Mouse (Mus musculus) MEL (cell line): ENCODE measurements around the gene Fam133b. TPM values are rescaled to one million over a fixed set of nuclear protein-coding genes. Genes with fewer than 3 reads are reported as not detected.

Source experiments
- DNase-seq: peaks from one replicate; pipeline ENCODE4 v3.0.0; 2011; ENCODE audit warnings: low read depth, low spot score
- H3K27ac ChIP-seq: 2 replicates; pipeline ENCODE4 v1.5.1; 2012; ENCODE audit warnings: low read depth, mild to moderate bottlenecking, control low read depth, low read length, moderate library complexity; ENCODE audit not compliant: control insufficient read depth
- H3K27me3 ChIP-seq, 2 experiments: fragments of 150-350 bp in 1 of 2; sonication (generic) in 1 of 2; 2 replicates each; pipeline ENCODE4 v1.6.1; 2012; ENCODE audit warnings: low read length in 2 of 2, mild to moderate bottlenecking in 2 of 2, improper control_type of control experiment in 1 of 2, moderate library complexity in 1 of 2; ENCODE audit not compliant: insufficient read depth in 2 of 2, control insufficient read depth in 1 of 2
- H3K36me3 ChIP-seq, 2 experiments: 2 replicates each; pipeline ENCODE4 v1.6.1; 2012 to 2014; ENCODE audit warnings: low read length in 2 of 2, improper control_type of control experiment in 1 of 2, inconsistent platforms in 1 of 2, mild to moderate bottlenecking in 1 of 2; ENCODE audit not compliant: insufficient read depth in 2 of 2, control insufficient read depth in 1 of 2
- H3K4me1 ChIP-seq, 2 experiments: fragments of 150-350 bp in 1 of 2; sonication (generic) in 1 of 2; 2 replicates each; pipeline ENCODE4 v1.6.1; 2012; ENCODE audit warnings: low read length in 2 of 2, improper control_type of control experiment in 1 of 2, mild to moderate bottlenecking in 1 of 2; ENCODE audit not compliant: insufficient read depth in 2 of 2, control insufficient read depth in 1 of 2
- H3K4me3 ChIP-seq, 2 experiments: fragments of 150-350 bp in 1 of 2; sonication (generic) in 1 of 2; 2 replicates each; pipeline ENCODE4 v1.5.1; 2012; ENCODE audit warnings: low read depth in 2 of 2, low read length in 2 of 2, mild to moderate bottlenecking in 2 of 2, moderate library complexity in 2 of 2, control low read depth in 1 of 2, improper control_type of control experiment in 1 of 2; ENCODE audit not compliant: control insufficient read depth in 1 of 2, insufficient read depth in 1 of 2
- H3K79me2 ChIP-seq: 2 replicates; pipeline ENCODE4 v1.6.1; 2012; ENCODE audit warnings: mild to moderate bottlenecking, low read length, moderate library complexity; ENCODE audit not compliant: control insufficient read depth, poor library complexity, insufficient read depth
- H3K9ac ChIP-seq: 2 replicates; pipeline ENCODE4 v1.6.1; 2012; ENCODE audit warnings: low read depth, mild to moderate bottlenecking, control low read depth, low read length, moderate library complexity; ENCODE audit not compliant: control insufficient read depth, poor library complexity, severe bottlenecking
- H3K9me3 ChIP-seq: fragments of 150-350 bp; sonication (generic); replicated peaks from 2 replicates; pipeline ENCODE4 v1.6.1; 2012; ENCODE audit warnings: mild to moderate bottlenecking, low read length, improper control_type of control experiment, moderate library complexity; ENCODE audit not compliant: insufficient read depth
- BHLHE40 ChIP-seq: IDR thresholded peaks from 2 replicates; pipeline ENCODE4 v1.6.1; 2012; ENCODE audit warnings: low read depth, mild to moderate bottlenecking, inconsistent platforms, low read length, improper control_type of control experiment, borderline replicate concordance
- CHD1 ChIP-seq: IDR thresholded peaks from 2 replicates; pipeline ENCODE4 v1.6.1; 2012; ENCODE audit warnings: low read depth, mild to moderate bottlenecking, inconsistent platforms, low read length, improper control_type of control experiment
- ELF1 ChIP-seq: IDR thresholded peaks from 2 replicates; pipeline ENCODE4 v1.6.1; 2014; ENCODE audit warnings: low read depth, mild to moderate bottlenecking, inconsistent platforms, low read length, improper control_type of control experiment, moderate library complexity
- EP300 ChIP-seq, 2 experiments: IDR thresholded peaks; 2 replicates each; pipeline ENCODE4 v1.6.1; 2011; ENCODE audit warnings: improper control_type of control experiment in 2 of 2, low read length in 2 of 2, low read depth in 1 of 2, mild to moderate bottlenecking in 1 of 2
- ETS1 ChIP-seq: IDR thresholded peaks from 2 replicates; pipeline ENCODE4 v1.6.1; 2012; ENCODE audit warnings: low read depth, mild to moderate bottlenecking, inconsistent platforms, low read length, improper control_type of control experiment, moderate library complexity
- GABPA ChIP-seq: IDR thresholded peaks from 2 replicates; pipeline ENCODE4 v1.6.1; 2012; ENCODE audit warnings: low read depth, mild to moderate bottlenecking, inconsistent platforms, low read length, improper control_type of control experiment, moderate library complexity
- GATA1 ChIP-seq: IDR thresholded peaks from 2 replicates; pipeline ENCODE4 v1.6.1; 2011; ENCODE audit warnings: low read depth, low read length, improper control_type of control experiment
- HCFC1 ChIP-seq: IDR thresholded peaks from 2 replicates; pipeline ENCODE4 v1.6.1; 2012; ENCODE audit warnings: low read depth, mild to moderate bottlenecking, inconsistent platforms, low read length, improper control_type of control experiment, moderate library complexity
- KAT2A ChIP-seq: conservative IDR thresholded peaks from 2 replicates; pipeline ENCODE4 v1.6.1; 2012; ENCODE audit warnings: low read depth, low read length, improper control_type of control experiment, inconsistent platforms
- MAFK ChIP-seq: IDR thresholded peaks from 2 replicates; pipeline ENCODE4 v1.6.1; 2011; ENCODE audit warnings: low read depth, mild to moderate bottlenecking, low read length, improper control_type of control experiment, borderline replicate concordance
- MAX ChIP-seq: IDR thresholded peaks from 2 replicates; pipeline ENCODE4 v1.6.1; 2011; ENCODE audit warnings: low read length, improper control_type of control experiment
- MXI1 ChIP-seq: IDR thresholded peaks from 2 replicates; pipeline ENCODE4 v1.6.1; 2011; ENCODE audit warnings: mild to moderate bottlenecking, low read depth, low read length, improper control_type of control experiment
- MYC ChIP-seq: IDR thresholded peaks from 2 replicates; pipeline ENCODE4 v1.6.1; 2011; ENCODE audit warnings: low read depth, mild to moderate bottlenecking, low read length, improper control_type of control experiment, moderate library complexity
- NRF1 ChIP-seq: IDR thresholded peaks from 2 replicates; pipeline ENCODE4 v1.6.1; 2014; ENCODE audit warnings: low read depth, mild to moderate bottlenecking, inconsistent platforms, low read length, improper control_type of control experiment, moderate library complexity; ENCODE audit not compliant: poor library complexity, insufficient read depth, severe bottlenecking
- POLR2AphosphoS2 ChIP-seq: IDR thresholded peaks from 2 replicates; pipeline ENCODE4 v1.6.1; 2011; ENCODE audit warnings: low read length, improper control_type of control experiment
- POLR2AphosphoS5 ChIP-seq: IDR thresholded peaks from 2 replicates; pipeline ENCODE4 v1.6.1; 2012; ENCODE audit warnings: low read depth, borderline replicate concordance, mild to moderate bottlenecking, inconsistent platforms, low read length, moderate library complexity, mixed read lengths
- RCOR1 ChIP-seq: IDR thresholded peaks from 2 replicates; pipeline ENCODE4 v1.6.1; 2012; ENCODE audit warnings: low read depth, mild to moderate bottlenecking, inconsistent platforms, low read length, improper control_type of control experiment
- SIN3A ChIP-seq: IDR thresholded peaks from 2 replicates; pipeline ENCODE4 v1.6.1; 2012; ENCODE audit warnings: low read length, improper control_type of control experiment, inconsistent platforms
- TBP ChIP-seq: IDR thresholded peaks from 2 replicates; pipeline ENCODE4 v1.8.0; 2011; ENCODE audit warnings: low read depth, low read length, improper control_type of control experiment
- TCF12 ChIP-seq: IDR thresholded peaks from 2 replicates; pipeline ENCODE4 v1.6.1; 2014; ENCODE audit warnings: low read depth, mild to moderate bottlenecking, inconsistent platforms, low read length, improper control_type of control experiment, moderate library complexity
- UBTF ChIP-seq: IDR thresholded peaks from 2 replicates; pipeline ENCODE4 v1.6.1; 2012; ENCODE audit warnings: low read depth, mild to moderate bottlenecking, inconsistent platforms, low read length, improper control_type of control experiment, moderate library complexity, borderline replicate concordance; ENCODE audit not compliant: insufficient read depth
- USF1 ChIP-seq: IDR thresholded peaks from 2 replicates; pipeline ENCODE4 v1.6.1; 2014; ENCODE audit warnings: low read depth, mild to moderate bottlenecking, inconsistent platforms, low read length, improper control_type of control experiment, moderate library complexity
- ZC3H11A ChIP-seq: IDR thresholded peaks from 2 replicates; pipeline ENCODE4 v1.6.1; 2012; ENCODE audit warnings: low read depth, mild to moderate bottlenecking, inconsistent platforms, low read length, improper control_type of control experiment
- ZKSCAN1 ChIP-seq: IDR thresholded peaks from 2 replicates; pipeline ENCODE4 v1.6.1; 2012; ENCODE audit warnings: low read depth, mild to moderate bottlenecking, inconsistent platforms, low read length, improper control_type of control experiment, moderate library complexity
- ZNF384 ChIP-seq: IDR thresholded peaks from 2 replicates; pipeline ENCODE4 v1.6.1; 2012; ENCODE audit warnings: low read depth, mild to moderate bottlenecking, inconsistent platforms, low read length, improper control_type of control experiment
- polyA plus RNA-seq, 2 experiments: library from polyadenylated mRNA; stranded (reverse) in 1 of 2; unstranded in 1 of 2; fragments of >175 nt in 1 of 2; fragments of >200 nt in 1 of 2; gene quantifications; 2 replicates each; pipeline versions ENCODE4 v1.2.1 to v1.2.4; 2012; ENCODE audit warnings: low replicate concordance in 2 of 2, low read depth in 1 of 2; ENCODE audit not compliant: insufficient read length in 2 of 2, insufficient read depth in 1 of 2, missing spikeins in 1 of 2
- total RNA-seq: library from RNA; depleted of rRNA; stranded (reverse); fragments of 300-350 nt; gene quantifications from 2 replicates; pipeline ENCODE4 v1.2.3, GENCODE M21; 2012

Gene Fam133b
- total and polyA plus RNA-seq, 3 experiments, result 39.4 to 56.0 TPM; not detected in 1

DNA sequence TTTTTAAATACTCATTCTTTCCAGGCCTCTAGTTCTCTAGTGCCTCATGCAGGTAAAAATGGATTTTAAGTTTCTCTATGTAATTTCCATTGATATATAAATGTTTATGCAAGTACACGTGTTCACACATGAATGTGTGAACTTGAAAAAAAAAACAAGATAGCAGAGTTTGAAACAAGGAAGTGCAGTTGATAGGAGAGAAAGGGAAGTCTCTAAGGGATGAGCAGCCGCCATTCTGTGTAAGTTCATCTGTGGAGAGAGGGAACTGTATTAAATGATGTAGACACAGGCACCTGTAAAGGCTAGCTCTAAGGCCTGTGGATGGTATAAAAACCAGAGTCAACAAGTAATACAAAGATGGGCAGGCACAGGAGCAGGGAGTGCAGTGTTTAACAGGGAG is 38.1 kb upstream of the Fam133b start:
- Histone ChIP-seq H3K9me3 (no peaks in the 10 kb centered on the region), H3K79me2 (peaks cover 16% of the 10 kb centered on the region; the same call in 1 of the 2 replicates), H3K27ac (peak overlapping the region; percentile 72)
- TF ChIP-seq ZKSCAN1 (peak; percentile 33; the same call in 1 of the 2 replicates), ZC3H11A (0 out of 2 replicates have a peak, but pooled peaks have one; percentile 13), POLR2AphosphoS5 (no peak), ELF1 (peak; percentile 92), MXI1 (peak; percentile 97), NRF1 (no peak), RCOR1 (peak; percentile 68), BHLHE40 (peak; percentile 46; the same call in 1 of the 2 replicates), SIN3A (peak; percentile 94), MAFK (no peak), GATA1 (peak; percentile 83), EP300 (IDR thresholded peaks at IDR 0.05; ENCODE audit: low read depth in 1 of 2, low read length in 2 of 2) (peak; percentile 70 to 76), GABPA (no peak), KAT2A (no peak), TBP (no peak), HCFC1 (peak; percentile 55; the same call in 1 of the 2 replicates), TCF12 (peak; percentile 50; the same call in 1 of the 2 replicates), ZNF384 (peak; percentile 98), MYC (peak; percentile 98), CHD1 (0 out of 2 replicates have a peak, but pooled peaks have one; percentile 47), MAX (peak; percentile 97), POLR2AphosphoS2 (0 out of 2 replicates have a peak, but pooled peaks have one; percentile 6), ETS1 (peak; percentile 84), UBTF (no peak), USF1 (peak; percentile 58; the same call in 1 of the 2 replicates)
- TF ChIP-seq, all 39 proteins: peak for 18
- H3K36me3 ChIP-seq, result peaks cover 27 to 76% of the 10 kb centered on the region in 2 experiments
- H3K4me1 ChIP-seq, result peaks cover 36 to 48% of the 10 kb centered on the region in 2 experiments
- H3K9ac ChIP-seq, result peak overlapping the region; percentile 34
- no peak overlapping the region for H3K4me3 ChIP-seq
- H3K27me3 ChIP-seq, result no peaks in the 10 kb centered on the region
- DNase-seq, result peak; percentile 80
